Mouse (Mus musculus) heart, adult 2 months (tissue): Measurements from ENCODE around the gene Gpr3.

ENCODE experiments used
- CTCF ChIP-seq: fragments of 200-600 bp; IDR thresholded peaks from 2 replicates; pipeline ENCODE4 v1.8.1; 2022; ENCODE audit warnings: antibody characterized with exemption, mild to moderate bottlenecking, moderate library complexity
- EP300 ChIP-seq: fragments of 200-500 bp; IDR thresholded peaks from 2 replicates; pipeline ENCODE4 v1.6.1; 2011; ENCODE audit warnings: low read depth, low read length, control low read depth; ENCODE audit not compliant: insufficient read depth

- TF ChIP-seq CTCF (peak; percentile 95; the same call in 1 of the 2 replicates), EP300 (no peak)
Measured at GRCm38 (mm10) chr4:133250609-133251008, 38.3 kb upstream of the Gpr3 start.
